Mouse (Mus musculus) limb, embryonic 14.5 days (tissue): ENCODE measurements around the gene Adh5. TPM values are rescaled to one million over a fixed set of nuclear protein-coding genes. Genes with fewer than 3 reads are reported as not detected.

Experiments used
- ATAC-seq: fragments of 200-750 bp; cut with Nextera tagmentation; 2 replicates; pipeline ENCODE4 v1.8.0; 2017; ENCODE audit warnings: low read depth, moderate number of reproducible peaks, moderate TSS enrichment; ENCODE audit not compliant: low FRiP score
- DNase-seq: peaks from one replicate; pipeline ENCODE4 v3.0.0-alpha.2; 2015; ENCODE audit warnings: low spot score
- H3K27ac ChIP-seq: fragments of 300-500 bp; sonication (generic); replicated peaks from 2 replicates; pipeline ENCODE4 v1.5.1; 2014; ENCODE audit warnings: low read depth, mild to moderate bottlenecking, low read length, moderate library complexity, mixed read lengths
- H3K27me3 ChIP-seq: fragments of 300-500 bp; sonication (generic); 2 replicates; pipeline ENCODE4 v1.6.1; 2014; ENCODE audit warnings: low read length, mixed read lengths; ENCODE audit not compliant: control insufficient read depth, insufficient read depth
- H3K36me3 ChIP-seq: fragments of 300-500 bp; sonication (generic); 2 replicates; pipeline ENCODE4 v1.6.1; 2014; ENCODE audit warnings: mild to moderate bottlenecking, low read length, moderate library complexity, mixed read lengths; ENCODE audit not compliant: control insufficient read depth, insufficient read depth
- H3K4me1 ChIP-seq: fragments of 300-500 bp; sonication (generic); 2 replicates; pipeline ENCODE4 v1.6.1; 2014; ENCODE audit warnings: antibody characterized with exemption, low read length, mixed read lengths; ENCODE audit not compliant: control insufficient read depth, insufficient read depth
- H3K4me2 ChIP-seq: fragments of 300-500 bp; sonication (generic); replicated peaks from 2 replicates; pipeline ENCODE4 v1.6.1; 2014; ENCODE audit warnings: low read depth, mild to moderate bottlenecking, low read length, moderate library complexity; ENCODE audit not compliant: severe bottlenecking
- H3K4me3 ChIP-seq: fragments of 300-500 bp; sonication (generic); replicated peaks from 2 replicates; pipeline ENCODE4 v1.5.1; 2014; ENCODE audit warnings: low read length
- H3K9ac ChIP-seq: fragments of 300-500 bp; sonication (generic); 2 replicates; pipeline ENCODE4 v1.6.1; 2014; ENCODE audit warnings: mild to moderate bottlenecking, low read depth, low read length, moderate library complexity; ENCODE audit not compliant: severe bottlenecking
- H3K9me3 ChIP-seq: fragments of 300-500 bp; sonication (generic); 2 replicates; pipeline ENCODE4 v1.6.1; 2016; ENCODE audit warnings: low read length; ENCODE audit not compliant: control insufficient read depth
- POLR2A ChIP-seq: fragments of 200-500 bp; IDR thresholded peaks from 2 replicates; pipeline ENCODE4 v1.8.0; 2012; ENCODE audit warnings: inconsistent platforms, mild to moderate bottlenecking, moderate library complexity, borderline replicate concordance; ENCODE audit not compliant: insufficient read depth, insufficient read length; ENCODE audit errors: extremely low read depth
- WGBS: fragments of 180-500 bp; shearing (Covaris S2); extraction: QIAGEN DNeasy Blood & Tissue Kit; methylation state at CpG from one replicate; pipeline ENCODE4 v1.1.7; 2014; 5-methylcytosine and 5-hydroxymethylcytosine counted together
- polyA plus RNA-seq, 2 experiments: library from polyadenylated mRNA; depleted of rRNA in 1 of 2; stranded (reverse) in 1 of 2; unstranded in 1 of 2; fragments of >200 nt; fragmentation: Nextera tagmentation in 1 of 2; extraction: Ambion mirVana in 1 of 2; gene quantifications; 2 replicates each; pipeline versions ENCODE4 v1.2.1 to v1.2.3; 2012 to 2014

The Adh5 gene
- polyA plus RNA-seq, 2 experiments = 104 to 171 TPM

DNA sequence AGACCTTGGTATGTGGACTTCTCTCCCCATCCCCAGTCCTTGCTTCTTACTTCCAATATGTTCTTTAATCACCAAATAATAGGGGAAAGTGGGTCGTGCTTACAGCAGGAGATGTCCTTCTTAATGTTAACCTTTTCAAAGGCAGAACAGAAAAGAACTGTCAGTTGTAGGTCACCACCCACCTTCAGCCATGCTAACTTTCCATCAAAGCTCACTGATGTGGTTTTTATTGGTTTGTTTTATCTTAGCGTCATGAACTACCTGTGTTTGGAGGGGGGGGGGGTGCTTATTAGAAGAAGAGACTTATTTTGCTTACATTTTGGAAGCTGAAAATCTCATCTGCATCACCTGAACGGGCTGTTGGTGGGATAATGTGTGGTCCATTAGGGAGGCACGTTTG, 18.6 kb upstream of the Adh5 start:
- H3K4me1 ChIP-seq = no peaks in the 10 kb centered on the region
- no peak overlapping the region for H3K4me3 ChIP-seq
- H3K36me3 ChIP-seq = no peaks in the 10 kb centered on the region
- ATAC-seq (no peak), DNase-seq (no peak)
- WGBS = 50% methylated on average over 4 of the region's 4 CpGs
- H3K27ac ChIP-seq = no peak overlapping the region
- no peak for TF ChIP-seq POLR2A
- H3K4me2 ChIP-seq = no peak overlapping the region
- H3K27me3 ChIP-seq = no peaks in the 10 kb centered on the region
- no peak overlapping the region for H3K9ac ChIP-seq
- H3K9me3 ChIP-seq = no peaks in the 10 kb centered on the region

DNA sequence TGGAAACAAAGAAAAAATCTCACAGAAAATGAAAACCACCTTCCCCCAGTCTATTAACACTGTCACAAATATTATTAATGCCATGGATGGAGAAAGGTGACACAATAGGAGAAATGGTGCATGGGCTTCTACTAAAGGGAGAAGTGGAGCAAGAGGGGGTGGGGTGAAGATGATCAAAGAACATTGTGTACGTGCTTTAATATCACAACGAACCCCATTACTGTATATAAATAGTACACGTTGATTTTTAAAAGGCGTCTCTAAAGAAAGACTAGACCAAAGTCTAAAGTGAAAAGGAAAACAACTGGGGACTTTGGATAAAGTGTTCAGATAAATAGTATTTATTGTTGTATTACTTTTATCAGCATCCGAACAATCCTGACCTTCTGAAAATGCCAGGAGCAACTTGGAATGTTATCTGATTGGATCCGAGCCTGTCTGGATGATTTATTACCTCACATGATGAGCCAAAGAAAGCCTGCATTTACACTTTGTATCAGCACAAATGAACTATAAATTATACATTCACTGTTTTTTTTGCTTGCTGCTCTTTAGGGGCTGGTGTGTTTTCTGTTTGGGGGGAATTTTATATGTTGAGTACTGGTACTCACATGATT, 12.4 kb upstream of the Adh5 start:
- WGBS = 79% methylated on average over 6 of the region's 6 CpGs
- Histone ChIP-seq H3K27ac (no peak overlapping the region), H3K9me3 (no peaks in the 10 kb centered on the region), H3K36me3 (no peaks in the 10 kb centered on the region), H3K9ac (no peak overlapping the region), H3K4me1 (no peaks in the 10 kb centered on the region), H3K27me3 (no peaks in the 10 kb centered on the region), H3K4me2 (no peak overlapping the region), H3K4me3 (no peak overlapping the region)
- TF ChIP-seq POLR2A = no peak
- ATAC-seq (no peak), DNase-seq (no peak)

DNA sequence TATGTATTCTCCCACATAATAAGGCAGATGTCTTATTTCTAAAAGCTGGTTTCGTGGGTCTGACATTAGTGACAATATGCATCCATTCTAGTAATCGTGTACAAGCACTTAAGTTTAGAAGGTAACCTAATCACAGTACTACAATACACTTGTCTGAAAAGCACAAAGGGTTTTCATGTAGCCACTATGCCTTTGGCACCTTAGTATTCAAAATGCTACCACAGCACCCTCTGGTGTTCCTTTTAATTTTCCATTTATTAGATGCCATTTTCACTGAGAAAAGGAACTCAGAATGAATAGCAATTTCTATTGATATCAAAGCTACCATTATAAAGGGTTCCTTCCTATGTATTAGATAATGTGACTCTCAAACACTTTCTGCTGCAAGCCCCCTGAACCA, 11.1 kb upstream of the Adh5 start:
- 73% methylated on average over 2 of the region's 2 CpGs for WGBS
- DNase-seq (peak; percentile 65), ATAC-seq (no peak)
- no peak overlapping the region for H3K9ac ChIP-seq
- no peak overlapping the region for H3K27ac ChIP-seq
- no peak overlapping the region for H3K4me2 ChIP-seq
- H3K4me3 ChIP-seq = no peak overlapping the region
- H3K36me3 ChIP-seq = no peaks in the 10 kb centered on the region
- no peaks in the 10 kb centered on the region for H3K27me3 ChIP-seq
- no peaks in the 10 kb centered on the region for H3K9me3 ChIP-seq
- no peak for TF ChIP-seq POLR2A
- no peaks in the 10 kb centered on the region for H3K4me1 ChIP-seq

DNA sequence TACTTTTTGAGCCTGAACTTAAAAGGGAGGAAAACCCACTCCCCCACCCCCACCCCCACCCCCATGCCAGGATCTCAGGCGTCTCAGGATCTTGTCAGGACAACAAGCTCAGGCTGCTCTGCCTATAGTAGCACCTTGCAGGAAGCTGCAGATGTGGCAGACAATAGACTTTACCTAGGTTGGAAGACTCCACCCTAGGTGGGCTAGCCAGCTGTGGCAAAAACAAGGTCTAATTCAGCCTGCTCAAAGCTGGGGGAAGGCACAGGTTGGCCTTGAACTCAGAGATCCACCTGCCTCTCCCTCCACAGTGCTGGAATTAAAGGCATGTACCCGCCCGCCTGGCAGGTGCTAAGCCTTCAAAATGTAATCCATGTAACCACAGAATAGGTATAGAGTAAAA, 4.2 kb upstream of the Adh5 start:
- H3K9me3 ChIP-seq = no peaks in the 10 kb centered on the region
- H3K4me3 ChIP-seq = no peak overlapping the region
- H3K9ac ChIP-seq = no peak overlapping the region
- TF ChIP-seq POLR2A = no peak
- H3K36me3 ChIP-seq = no peaks in the 10 kb centered on the region
- H3K4me2 ChIP-seq = no peak overlapping the region
- WGBS = 70% methylated on average over 3 of the region's 3 CpGs
- ATAC-seq (no peak), DNase-seq (no peak)
- H3K27ac ChIP-seq = no peak overlapping the region
- H3K27me3 ChIP-seq = no peaks in the 10 kb centered on the region
- peaks cover 4% of the 10 kb centered on the region for H3K4me1 ChIP-seq

DNA sequence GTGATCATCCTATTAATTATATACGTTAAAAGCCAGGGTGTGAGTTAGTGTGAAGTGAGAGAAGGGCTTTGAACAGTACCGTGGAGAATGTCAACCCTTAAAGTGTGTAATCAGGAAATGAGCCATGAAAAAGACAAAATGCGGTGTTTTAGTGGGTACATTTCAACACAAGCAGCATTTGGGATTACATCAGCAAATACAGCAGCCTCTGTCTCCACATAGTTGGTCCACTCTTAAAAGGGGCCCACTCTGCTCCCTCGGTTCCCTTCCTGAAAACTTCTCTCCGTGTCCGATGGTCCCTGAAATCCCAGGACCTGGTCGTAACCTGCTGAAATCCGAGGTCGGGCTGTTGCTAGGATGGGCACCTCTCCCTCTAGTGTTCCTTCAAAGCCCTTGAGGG, 690 bp upstream of the Adh5 start:
- no peak for ATAC-seq
- no peak for TF ChIP-seq POLR2A
- H3K27ac ChIP-seq = peak overlapping the region; percentile 73

DNA sequence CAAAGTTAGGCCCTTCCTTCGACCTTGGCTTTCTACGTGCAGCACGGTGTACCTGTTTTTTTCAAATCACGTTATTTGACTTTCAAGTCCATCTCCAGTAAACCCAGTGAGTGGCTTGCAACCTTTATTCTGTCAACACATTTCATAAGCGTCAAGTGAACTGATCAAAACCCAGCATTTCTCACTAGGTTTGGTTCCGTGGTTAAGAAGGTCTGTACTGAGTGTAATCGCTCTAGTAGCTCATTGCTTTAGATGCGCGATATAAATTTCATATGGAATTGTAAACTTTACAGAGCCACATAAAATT, 525 bp downstream of the Adh5 start:
- Histone ChIP-seq H3K9me3 (no peaks in the 10 kb centered on the region), H3K4me3 (peak overlapping the region; percentile 69), H3K4me1 (peaks cover 10% of the 10 kb centered on the region), H3K36me3 (peaks cover 35% of the 10 kb centered on the region), H3K27ac (peak overlapping the region; percentile 72; the same call in 1 of the 2 replicates), H3K27me3 (no peaks in the 10 kb centered on the region), H3K4me2 (peak overlapping the region; percentile 71), H3K9ac (peak overlapping the region; percentile 84)
- DNase-seq (no peak), ATAC-seq (no peak)
- 1% methylated on average over 9 of the region's 9 CpGs for WGBS
- no peak for TF ChIP-seq POLR2A

More for the DNA sequence above, 690 bp upstream of the Adh5 start:
- Histone ChIP-seq H3K27me3 (no peaks in the 10 kb centered on the region), H3K36me3 (peaks cover 23% of the 10 kb centered on the region), H3K9me3 (no peaks in the 10 kb centered on the region), H3K4me3 (peak overlapping the region; percentile 69), H3K4me2 (peak overlapping the region; percentile 85), H3K9ac (peak overlapping the region; percentile 84), H3K4me1 (peaks cover 10% of the 10 kb centered on the region)
- 2% methylated on average over 9 of the region's 9 CpGs for whole genome bisulfite sequencing
- DNase-seq = peak; percentile 5
